8 mouse cellular contexts compared by ENCODE assay signal in genomic region chr17:17624957-17625586, GRCm38 (mm10). TPM values are rescaled to one million over a fixed set of nuclear protein-coding genes. Genes with fewer than 3 reads are reported as not detected.
DNase-seq lines count a peak whose midpoint lies in the region; ATAC-seq lines count a peak whose summit lies in the region.

TSS of gene Lnpep (minus strand) at chr17:17625050.

- peak; percentile 94 for ATAC-seq in hindbrain, embryonic 16.5 days

- peak within 1 kb of the TSS; percentile 99 for H3K9ac ChIP-seq in hindbrain, embryonic 16.5 days (ENCODE audit: low read depth, low read length)

- H3K9me3 ChIP-seq in hindbrain, embryonic 16.5 days (ENCODE audit: control insufficient read depth, low read length), result no peaks in the 10 kb centered on the region

- under 1% methylated on average over 44 of the region's 44 CpGs for WGBS in hindbrain, embryonic 16.5 days
- WGBS in macrophage (ENCODE audit: missing documents), result under 1% methylated on average over 41 of the region's 44 CpGs

- peak within 1 kb of the TSS; percentile 100 for H3K27ac ChIP-seq in hindbrain, embryonic 16.5 days (ENCODE audit: low read depth, low read length)
- H3K27ac ChIP-seq in macrophage, result peak within 1 kb of the TSS; percentile 98

- no peaks in the 10 kb centered on the region for H3K27me3 ChIP-seq in hindbrain, embryonic 16.5 days (replicated peaks; ENCODE audit: control insufficient read depth, insufficient read depth, low read length)

- H3K4me3 ChIP-seq in hindbrain, embryonic 16.5 days (ENCODE audit: low read length), result peak within 1 kb of the TSS; percentile 89
- peak within 1 kb of the TSS; percentile 77 for H3K4me3 ChIP-seq in macrophage (ENCODE audit: inconsistent target)

- peaks cover 16% of the 10 kb centered on the region for H3K4me1 ChIP-seq in hindbrain, embryonic 16.5 days (ENCODE audit: control insufficient read depth, insufficient read depth, low read depth, low read length)

- H3K4me2 ChIP-seq in hindbrain, embryonic 16.5 days (ENCODE audit: low read length), result peak within 1 kb of the TSS; percentile 84

- peak; percentile 80 for DNase-seq in WW6 (ENCODE audit: low read depth, low spot score)
- DNase-seq in cerebellum, postnatal 4 days (ENCODE audit: low spot score in 2 of 2), result peak; percentile 80 to 92
- DNase-seq in gastrocnemius, adult 18-20 months (ENCODE audit: low spot score), result peak; percentile 94
- DNase-seq in left cerebral cortex, adult 18-20 months (ENCODE audit: low spot score in 2 of 2), result peak; percentile 85 to 93
- peak; percentile 95 for DNase-seq in right cerebral cortex, adult 18-20 months
- peak; percentile 92 for DNase-seq in urinary bladder, postnatal 14 days (ENCODE audit: low spot score)

- H3K36me3 ChIP-seq in hindbrain, embryonic 16.5 days (ENCODE audit: control insufficient read depth, insufficient read depth, low read length), result no peaks in the 10 kb centered on the region
- no peaks in the 10 kb centered on the region for H3K36me3 ChIP-seq in macrophage (ENCODE audit: inconsistent target)

- H3K79me2 ChIP-seq in macrophage (ENCODE audit: inconsistent target), result peaks cover 42% of the 10 kb centered on the region

RNA-seq across cellular contexts. Expression of gene Lnpep, which starts in this region (rescaled TPM):
- total RNA-seq in gastrocnemius, adult 18-20 months (2021), result 10 to 100 TPM; 51.2 to 57.0 TPM
- 7.2 and 7.5 TPM in 2 replicates for polyA plus RNA-seq in hindbrain, embryonic 16.5 days (2015; fragmentation: Nextera tagmentation; extraction: Ambion mirVana)
- total RNA-seq in left cerebral cortex, adult 18-20 months (2021), result 100 to 1,000 TPM in 1 of 2 experiments, 10 to 100 TPM in 1; 99.9 to 105 TPM
- total RNA-seq in macrophage (2018; cell fraction: chromatin; rRNA removed), result 100 to 1,000 TPM in 25 of 26 experiments, 10 to 100 TPM in 1; 97.5 to 343 (median 222) TPM
- 100 to 1,000 TPM in 6 of 26 experiments, 10 to 100 TPM in 20; 65.1 to 115 (median 80.9) TPM for total RNA-seq in macrophage (2018; cell fraction: cytosol; rRNA removed)
- total RNA-seq in macrophage (2018; cell fraction: nucleus; rRNA removed), result 100 to 1,000 TPM; 117 to 361 (median 218) TPM
- 22.3 to 28.6 TPM (median 28.3 TPM) in 3 replicates for polyA plus RNA-seq in macrophage (2018)

Comparison
In these comparisons a context has a peak if more than half of its experiments do, and no peak if none do; other contexts are left out.
1. Peak in every context shown above with its lines: DNase-seq, ATAC-seq, H3K4me3 ChIP-seq and H3K27ac ChIP-seq.